Mouse (Mus musculus) hindbrain, embryonic 12.5 days (tissue): ENCODE results near the gene Cers5. TPM values are rescaled to one million over a fixed set of nuclear protein-coding genes. Genes with fewer than 3 reads are reported as not detected.
A peak's percentile ranks its signal among the peaks of the same experiment; 100 is the strongest.
"Not testable (repeated sequence)": the region's sequence is repeated elsewhere in the genome, so short reads cannot be mapped to it uniquely, and the experiment has no call there.

Experiments used
- ATAC-seq: fragments of 200-750 bp; cut with Nextera tagmentation; 2 replicates; pipeline ENCODE4 v1.8.0; 2017; ENCODE audit warnings: moderate TSS enrichment; ENCODE audit not compliant: low FRiP score
- H3K27ac ChIP-seq: fragments of 300-500 bp; sonication (generic); 2 replicates; pipeline ENCODE4 v1.5.1; 2016; ENCODE audit warnings: mild to moderate bottlenecking
- H3K27me3 ChIP-seq: fragments of 300-500 bp; sonication (generic); 2 replicates; pipeline ENCODE4 v1.6.1; 2016; ENCODE audit warnings: mild to moderate bottlenecking
- H3K36me3 ChIP-seq: fragments of 300-500 bp; sonication (generic); 2 replicates; pipeline ENCODE4 v1.6.1; 2016; ENCODE audit warnings: mild to moderate bottlenecking
- H3K4me1 ChIP-seq: fragments of 300-500 bp; sonication (generic); 2 replicates; pipeline ENCODE4 v1.6.1; 2016
- H3K4me2 ChIP-seq: fragments of 300-500 bp; sonication (generic); replicated peaks from 2 replicates; pipeline ENCODE4 v1.6.1; 2016; ENCODE audit warnings: mild to moderate bottlenecking
- H3K4me3 ChIP-seq: fragments of 300-500 bp; sonication (generic); 2 replicates; pipeline ENCODE4 v1.5.1; 2016; ENCODE audit warnings: mild to moderate bottlenecking
- H3K9ac ChIP-seq: fragments of 300-500 bp; sonication (generic); 2 replicates; pipeline ENCODE4 v1.6.1; 2016; ENCODE audit warnings: mild to moderate bottlenecking, moderate library complexity
- H3K9me3 ChIP-seq: fragments of 300-500 bp; sonication (generic); replicated peaks from 2 replicates; pipeline ENCODE4 v1.6.1; 2016; ENCODE audit warnings: mild to moderate bottlenecking
- WGBS: fragments of 180-500 bp; shearing (Covaris S2); methylation state at CpG from one replicate; pipeline ENCODE4 v1.1.7; 2016; 5-methylcytosine and 5-hydroxymethylcytosine counted together
- polyA plus RNA-seq: library from polyadenylated mRNA; unstranded; fragments of >200 nt; fragmentation: Nextera tagmentation; extraction: Ambion mirVana; gene quantifications from 2 replicates; pipeline ENCODE4 v1.2.1, GENCODE M21; 2016

The Cers5 gene
- polyA plus RNA-seq, result 66.8 and 69.3 TPM in 2 replicates

DNA sequence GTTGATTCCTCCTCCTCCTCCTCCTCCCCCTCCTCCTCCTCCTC lies at the start of gene Cers5:
Gene Cers5 (minus strand): TSS at position 5 of the 44 bp plus-strand sequence.
- H3K27me3 ChIP-seq, ATAC-seq, H3K36me3 ChIP-seq: not testable (repeated sequence)

GRCm38 (mm10) chr15:99819621-99820279 lies 47.1 kb upstream of the Cers5 start:
- H3K27ac ChIP-seq, result peak overlapping the region; percentile 92
- peak overlapping the region; percentile 53 for H3K9ac ChIP-seq
- peak overlapping the region; percentile 36 for H3K4me3 ChIP-seq
- H3K27me3 ChIP-seq, result no peaks in the 10 kb centered on the region
- 56% methylated on average over 14 of the region's 14 CpGs for WGBS
- no peak for ATAC-seq
- no peaks in the 10 kb centered on the region for H3K9me3 ChIP-seq
- H3K4me1 ChIP-seq, result peaks cover 27% of the 10 kb centered on the region
- no peaks in the 10 kb centered on the region for H3K36me3 ChIP-seq
- H3K4me2 ChIP-seq, result peak overlapping the region; percentile 44

More for the DNA sequence above, at the start of gene Cers5:
- H3K4me1 ChIP-seq, result peaks cover 17% of the 10 kb centered on the region
- peak within 1 kb of the TSS; percentile 96 for H3K9ac ChIP-seq
- H3K27ac ChIP-seq, result peak within 1 kb of the TSS; percentile 93
- H3K9me3 ChIP-seq, result not testable (repeated sequence)
- peak within 1 kb of the TSS; percentile 84 for H3K4me3 ChIP-seq
- H3K4me2 ChIP-seq, result peak within 1 kb of the TSS; percentile 79

DNA sequence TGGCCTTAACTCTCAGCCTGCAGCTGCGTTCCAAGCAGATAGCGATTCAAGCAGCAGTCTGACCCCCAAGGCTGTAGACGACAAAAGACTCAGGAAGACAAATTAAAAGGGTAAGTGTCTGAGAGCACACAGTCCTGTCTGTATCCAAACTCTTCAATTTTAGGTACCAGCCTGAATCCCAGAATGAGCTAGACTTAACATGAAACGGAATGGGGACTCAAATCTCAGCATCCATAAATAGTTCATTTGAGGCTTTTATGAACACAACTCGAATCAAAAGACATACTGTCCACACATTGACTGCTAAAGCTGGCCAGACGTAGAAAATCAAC lies 46.4 kb upstream of the Cers5 start:
- H3K27ac ChIP-seq, result peak overlapping the region; percentile 92
- H3K9me3 ChIP-seq, result no peaks in the 10 kb centered on the region
- peak overlapping the region; percentile 44 for H3K4me2 ChIP-seq
- 27% methylated on average over 6 of the region's 6 CpGs for WGBS
- peak overlapping the region; percentile 36 for H3K4me3 ChIP-seq
- H3K9ac ChIP-seq, result peak overlapping the region; percentile 53
- no peaks in the 10 kb centered on the region for H3K36me3 ChIP-seq
- no peaks in the 10 kb centered on the region for H3K27me3 ChIP-seq
- peaks cover 27% of the 10 kb centered on the region for H3K4me1 ChIP-seq
- ATAC-seq, result 0 out of 2 replicates have a peak, but pooled peaks have one; percentile 47

- peak; percentile 83 for ATAC-seq
- WGBS, result 14% methylated on average over 13 of the region's 13 CpGs
- Histone ChIP-seq H3K4me3 (peak overlapping the region; percentile 36), H3K36me3 (no peaks in the 10 kb centered on the region), H3K9ac (peak overlapping the region; percentile 53), H3K27me3 (no peaks in the 10 kb centered on the region), H3K9me3 (no peaks in the 10 kb centered on the region), H3K27ac (peak overlapping the region; percentile 92), H3K4me2 (peak overlapping the region; percentile 44), H3K4me1 (peaks cover 25% of the 10 kb centered on the region)
These were observed 45.8 kb upstream of the Cers5 start for GRCm38 (mm10) chr15:99818321-99819108.

DNA sequence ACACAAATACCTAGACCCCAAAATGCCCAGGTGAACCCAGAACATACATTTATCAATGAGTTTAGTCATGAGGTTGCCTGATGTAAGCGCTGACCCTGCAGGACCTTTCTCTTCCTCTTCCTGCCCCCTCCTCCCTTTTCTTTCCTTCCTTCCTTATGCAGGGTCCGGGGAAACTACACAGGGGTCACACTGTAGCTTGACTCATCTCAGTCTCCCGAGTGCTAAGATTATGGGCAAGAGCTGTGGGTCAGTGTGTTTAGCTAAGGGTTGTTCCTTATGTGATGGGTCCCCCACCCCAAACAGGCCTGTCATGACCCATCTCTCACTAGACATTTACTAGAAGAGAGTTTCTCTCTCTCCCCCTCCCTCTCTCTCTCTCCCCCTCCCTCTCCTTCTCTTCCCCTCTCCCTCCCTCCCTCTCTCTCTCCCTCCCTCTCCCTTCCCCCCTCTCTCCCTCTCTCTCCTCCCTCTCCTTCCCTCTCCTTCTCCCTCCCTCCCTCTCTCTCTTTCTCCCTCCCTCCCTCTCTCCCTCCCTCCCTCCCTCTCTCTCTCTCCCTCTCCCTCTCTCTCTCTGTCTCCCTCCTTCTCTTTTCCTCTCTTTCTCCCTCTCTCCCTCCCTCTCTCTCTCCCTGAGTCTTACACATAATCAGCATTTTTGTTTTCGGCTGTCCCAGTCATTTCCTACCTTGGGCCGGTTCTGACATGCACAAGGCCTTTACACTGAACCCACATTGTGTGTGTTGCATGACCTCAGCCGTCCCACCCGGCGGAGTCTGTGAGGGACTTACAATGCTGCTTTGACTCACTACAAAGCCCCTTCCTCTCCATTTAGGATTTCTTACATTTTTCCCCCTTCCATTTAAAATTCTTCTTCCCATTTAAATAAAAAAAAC lies 44.9 kb upstream of the Cers5 start:
- H3K9ac ChIP-seq, result 0 out of 2 replicates have a peak overlapping the region, but pooled peaks have one; percentile 5
- peaks cover 25% of the 10 kb centered on the region for H3K4me1 ChIP-seq
- no peak for ATAC-seq
- H3K4me3 ChIP-seq, result peak overlapping the region; percentile 14
- peak overlapping the region; percentile 92 for H3K27ac ChIP-seq
- peak overlapping the region; percentile 44 for H3K4me2 ChIP-seq
- no peaks in the 10 kb centered on the region for H3K9me3 ChIP-seq
- WGBS, result 30% methylated on average over 8 of the region's 8 CpGs
- H3K27me3 ChIP-seq, result no peaks in the 10 kb centered on the region
- H3K36me3 ChIP-seq, result no peaks in the 10 kb centered on the region

DNA sequence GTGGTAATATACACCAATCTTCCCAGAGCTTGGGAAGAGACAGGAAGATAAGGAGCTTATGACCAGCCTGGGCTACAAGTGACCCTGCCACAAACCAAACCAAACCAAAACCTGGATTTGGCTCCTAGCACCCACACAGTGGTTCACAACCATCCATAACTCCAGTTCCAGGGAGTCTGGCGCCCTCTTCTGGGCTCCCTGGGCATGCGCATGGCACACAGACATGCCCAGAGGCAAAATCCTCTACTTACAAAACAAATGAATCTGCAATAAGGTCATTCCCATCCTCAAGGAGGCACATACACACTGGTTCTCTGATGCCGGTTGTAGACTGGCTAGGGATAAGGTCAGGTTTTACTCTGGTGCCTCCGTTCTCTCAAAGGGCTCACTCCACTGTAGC lies 43.3 kb upstream of the Cers5 start:
- H3K9me3 ChIP-seq, result no peaks in the 10 kb centered on the region
- WGBS, result 91% methylated on average over 4 of the region's 4 CpGs
- no peak for ATAC-seq
- no peak overlapping the region for H3K9ac ChIP-seq
- no peaks in the 10 kb centered on the region for H3K36me3 ChIP-seq
- H3K4me3 ChIP-seq, result no peak overlapping the region
- H3K27me3 ChIP-seq, result no peaks in the 10 kb centered on the region
- no peak overlapping the region for H3K27ac ChIP-seq
- H3K4me2 ChIP-seq, result no peak overlapping the region
- peaks cover 27% of the 10 kb centered on the region for H3K4me1 ChIP-seq

DNA sequence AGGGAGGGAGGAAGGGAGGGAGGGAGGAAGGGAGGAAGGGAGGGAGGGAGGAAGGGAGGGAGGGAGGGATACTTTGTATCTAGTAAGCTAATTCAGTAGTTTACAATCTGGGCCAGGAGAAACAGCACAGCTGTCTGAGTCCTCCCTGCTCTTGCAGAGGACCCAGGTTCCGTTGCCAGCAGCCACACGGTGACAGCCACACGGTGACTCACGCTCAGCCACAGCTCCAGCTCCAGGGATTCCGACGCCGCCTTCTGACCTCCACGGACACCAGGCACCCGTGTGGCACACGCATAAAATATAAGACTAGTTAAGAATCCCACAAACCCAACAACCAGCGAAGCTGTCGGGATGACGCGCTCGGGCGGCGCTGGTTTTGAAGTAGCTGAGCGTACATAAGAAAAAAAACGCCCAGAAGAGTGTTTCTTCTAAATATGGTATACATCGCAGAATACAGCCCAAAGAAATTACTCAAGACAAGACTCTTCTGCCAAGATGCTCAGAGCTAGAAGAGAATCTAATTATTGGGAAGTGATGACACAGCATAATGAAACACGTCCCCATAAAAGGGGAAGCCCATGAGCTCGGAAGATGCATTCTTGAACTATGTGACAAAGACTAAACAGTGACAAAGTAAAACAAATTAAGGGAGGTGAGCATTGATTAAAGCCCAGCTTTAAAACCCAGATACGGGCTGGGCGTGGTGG lies 42.0 kb upstream of the Cers5 start:
- WGBS, result 89% methylated on average over 24 of the region's 24 CpGs

GRCm38 (mm10) chr15:99813639-99814038 lies 41.0 kb upstream of the Cers5 start:
- peaks cover 12% of the 10 kb centered on the region for H3K4me1 ChIP-seq
- WGBS, result 92% methylated on average over 6 of the region's 6 CpGs
- no peaks in the 10 kb centered on the region for H3K9me3 ChIP-seq
- no peaks in the 10 kb centered on the region for H3K36me3 ChIP-seq
- no peak for ATAC-seq
- no peak overlapping the region for H3K4me3 ChIP-seq
- H3K9ac ChIP-seq, result no peak overlapping the region
- no peak overlapping the region for H3K4me2 ChIP-seq
- H3K27me3 ChIP-seq, result no peaks in the 10 kb centered on the region
- no peak overlapping the region for H3K27ac ChIP-seq

More for the DNA sequence above, 42.0 kb upstream of the Cers5 start:
- H3K9ac ChIP-seq, result no peak overlapping the region
- H3K4me3 ChIP-seq, result no peak overlapping the region
- no peak for ATAC-seq
- H3K27me3 ChIP-seq, result no peaks in the 10 kb centered on the region
- no peaks in the 10 kb centered on the region for H3K36me3 ChIP-seq
- no peak overlapping the region for H3K27ac ChIP-seq
- H3K4me2 ChIP-seq, result no peak overlapping the region
- no peaks in the 10 kb centered on the region for H3K9me3 ChIP-seq
- H3K4me1 ChIP-seq, result peaks cover 23% of the 10 kb centered on the region

DNA sequence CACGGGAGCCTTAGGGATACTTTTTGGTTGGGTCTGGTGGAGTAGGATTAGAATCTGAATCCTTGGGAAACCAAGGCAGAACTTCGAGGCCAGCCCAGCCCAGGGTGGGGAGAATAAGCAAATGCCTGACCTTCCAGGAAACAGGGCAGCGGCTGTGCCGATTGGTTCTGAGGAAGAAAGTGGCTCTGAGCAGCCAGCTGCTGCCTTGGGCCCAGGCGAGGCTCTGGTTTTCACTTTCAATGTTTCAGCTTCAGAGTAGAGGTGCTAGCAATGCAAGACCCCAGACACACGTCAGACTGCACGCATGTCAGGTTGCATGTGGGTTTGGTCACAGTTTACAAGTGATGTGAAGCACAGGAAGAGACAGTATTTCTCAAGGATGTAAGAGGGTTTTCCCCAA lies 39.4 kb upstream of the Cers5 start:
- no peak for ATAC-seq
- H3K4me1 ChIP-seq, result peaks cover 16% of the 10 kb centered on the region
- no peak overlapping the region for H3K4me3 ChIP-seq
- WGBS, result 78% methylated on average over 7 of the region's 7 CpGs
- H3K27ac ChIP-seq, result no peak overlapping the region
- no peaks in the 10 kb centered on the region for H3K36me3 ChIP-seq
- no peaks in the 10 kb centered on the region for H3K27me3 ChIP-seq
- no peak overlapping the region for H3K4me2 ChIP-seq
- no peaks in the 10 kb centered on the region for H3K9me3 ChIP-seq
- no peak overlapping the region for H3K9ac ChIP-seq

DNA sequence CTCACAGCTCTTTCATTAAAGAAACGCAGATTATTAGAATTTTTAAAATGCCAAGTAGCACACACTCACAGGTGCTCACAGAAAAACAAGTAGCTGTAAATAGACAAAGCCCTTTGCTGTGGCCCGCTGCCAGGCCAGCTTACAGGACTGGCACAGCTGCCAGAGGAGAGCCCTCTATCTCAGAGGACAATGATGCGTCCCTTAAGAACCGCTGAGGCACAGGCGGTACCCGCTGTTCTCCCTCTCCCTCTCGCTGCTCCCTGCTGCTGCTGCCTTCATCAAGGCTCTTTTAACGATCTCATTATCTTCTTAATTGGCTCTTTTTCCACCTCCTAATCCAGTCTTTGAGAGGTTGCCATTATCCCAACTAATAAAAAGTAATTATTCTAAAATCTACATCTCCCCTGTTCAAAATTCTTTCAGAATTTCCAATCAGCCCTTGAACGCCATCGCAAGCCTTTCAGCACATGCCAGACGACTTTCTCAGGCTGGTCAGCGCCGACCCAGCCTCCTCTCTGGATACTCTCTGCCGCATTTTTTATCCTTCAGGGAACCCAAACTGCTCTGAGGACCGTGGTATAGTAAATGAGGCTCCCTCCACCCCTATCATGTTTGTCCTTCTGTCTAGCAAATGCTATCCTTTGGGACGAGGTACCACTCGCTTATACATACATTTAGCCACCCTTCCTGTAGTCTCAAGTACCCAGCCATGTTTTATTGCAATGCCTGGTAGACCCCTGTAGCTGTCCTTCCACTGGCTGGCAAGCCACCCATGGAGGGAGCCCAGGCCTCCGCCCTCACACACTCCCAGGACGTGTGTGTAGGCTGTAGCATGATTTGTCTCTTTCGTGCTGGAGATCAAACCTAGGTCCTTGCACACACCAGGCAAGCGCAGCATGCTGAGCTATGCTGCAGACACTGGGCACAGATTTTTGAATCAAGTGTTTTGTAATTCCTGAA lies 35.4 kb upstream of the Cers5 start:
- Histone ChIP-seq H3K9me3 (no peaks in the 10 kb centered on the region), H3K9ac (no peak overlapping the region), H3K36me3 (no peaks in the 10 kb centered on the region), H3K27ac (peak overlapping the region; percentile 83), H3K27me3 (no peaks in the 10 kb centered on the region), H3K4me1 (peaks cover 27% of the 10 kb centered on the region), H3K4me3 (no peak overlapping the region), H3K4me2 (peak overlapping the region; percentile 17; the same call in 1 of the 2 replicates)
- 36% methylated on average over 21 of the region's 21 CpGs for WGBS
- ATAC-seq, result peak; percentile 87

DNA sequence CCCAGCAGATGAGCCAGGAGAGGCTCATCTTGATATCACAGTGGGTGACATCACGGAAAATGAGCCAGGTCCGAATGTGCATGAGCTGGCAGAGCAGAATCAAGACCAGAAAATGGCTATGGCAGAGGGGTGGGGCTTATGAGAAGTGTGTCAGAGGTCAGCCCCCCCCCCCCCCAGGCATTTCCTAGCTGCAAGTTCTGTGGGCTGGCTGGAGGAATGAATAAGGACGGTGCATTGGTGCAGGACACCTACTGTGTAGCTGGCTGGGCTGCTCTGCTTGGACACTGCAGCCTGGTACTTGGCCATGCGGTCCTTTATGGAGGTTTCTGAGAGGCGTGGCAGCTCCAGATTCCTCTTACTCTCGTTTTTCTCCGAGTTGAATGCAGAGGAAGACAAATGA lies 33.5 kb upstream of the Cers5 start:
- Histone ChIP-seq H3K4me3 (no peak overlapping the region), H3K4me1 (peaks cover 30% of the 10 kb centered on the region), H3K9me3 (no peaks in the 10 kb centered on the region), H3K27me3 (no peaks in the 10 kb centered on the region), H3K36me3 (no peaks in the 10 kb centered on the region), H3K9ac (no peak overlapping the region), H3K27ac (no peak overlapping the region), H3K4me2 (no peak overlapping the region)
- no peak for ATAC-seq
- 24% methylated on average over 7 of the region's 7 CpGs for WGBS
